Mouse (Mus musculus): ENCODE measurements around the gene Polr2l.

Gene Polr2l

GRCm38 (mm10) chr7:141467230-141468030, 7.5 kb downstream of the Polr2l start, which contains the start of gene Cd151:
Gene Cd151, plus strand, starts transcription at chr7:141467392.
- DNase-seq (ENCODE audit: low spot score in 2 of 2), result peak; percentile 82 to 85

DNA sequence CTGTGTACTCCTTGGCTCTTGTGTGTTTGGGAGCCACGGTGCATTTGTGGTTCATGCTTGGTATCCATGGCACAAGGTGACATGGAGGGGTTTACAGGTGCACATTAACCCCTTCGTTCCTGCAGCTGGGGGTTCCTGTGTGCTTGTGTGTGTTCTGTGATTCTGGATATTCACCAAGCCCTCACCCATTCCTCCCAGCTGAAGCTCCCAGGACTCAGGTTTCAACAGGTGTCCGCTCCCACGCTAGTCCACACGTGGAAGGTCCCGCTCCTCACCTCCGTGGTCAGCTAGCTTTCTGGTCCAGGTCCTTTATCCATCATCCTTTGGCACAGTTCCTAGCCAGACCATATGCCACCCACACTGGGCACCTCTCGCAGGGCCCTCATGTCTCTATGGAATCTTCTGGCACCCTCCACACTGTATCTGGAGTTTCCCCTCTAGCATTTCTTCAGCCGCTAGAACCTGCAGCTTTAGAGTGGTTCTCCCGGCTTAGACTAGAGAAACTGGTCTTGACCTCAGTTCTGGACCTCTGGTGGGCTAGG, 8.3 kb downstream of the Polr2l start:
- DNase-seq (ENCODE audit: low spot score in 2 of 2), result no peak

DNA sequence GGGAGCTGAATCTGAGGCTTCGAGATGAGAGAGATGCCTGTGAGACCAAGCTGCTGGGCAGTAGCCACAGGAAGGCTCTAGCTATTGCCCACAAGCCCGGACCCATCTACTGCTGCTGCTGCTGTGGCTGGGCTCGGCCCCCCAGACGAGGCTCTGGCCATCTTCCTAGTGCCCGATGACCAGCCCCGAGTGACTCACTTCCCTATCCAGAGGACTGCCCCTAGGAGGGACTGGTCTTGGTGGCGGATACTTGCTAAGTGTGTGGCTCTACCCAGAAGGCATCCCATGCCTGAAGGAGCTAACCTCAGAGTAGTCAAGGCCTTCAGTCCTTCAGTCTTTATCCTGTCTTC, 8.9 kb downstream of the Polr2l start:
- no peak for DNase-seq (ENCODE audit: low spot score in 2 of 2)

GRCm38 (mm10) chr7:141465388-141466044, 9.4 kb downstream of the Polr2l start:
- DNase-seq (ENCODE audit: low spot score in 2 of 2), result no peak

DNA sequence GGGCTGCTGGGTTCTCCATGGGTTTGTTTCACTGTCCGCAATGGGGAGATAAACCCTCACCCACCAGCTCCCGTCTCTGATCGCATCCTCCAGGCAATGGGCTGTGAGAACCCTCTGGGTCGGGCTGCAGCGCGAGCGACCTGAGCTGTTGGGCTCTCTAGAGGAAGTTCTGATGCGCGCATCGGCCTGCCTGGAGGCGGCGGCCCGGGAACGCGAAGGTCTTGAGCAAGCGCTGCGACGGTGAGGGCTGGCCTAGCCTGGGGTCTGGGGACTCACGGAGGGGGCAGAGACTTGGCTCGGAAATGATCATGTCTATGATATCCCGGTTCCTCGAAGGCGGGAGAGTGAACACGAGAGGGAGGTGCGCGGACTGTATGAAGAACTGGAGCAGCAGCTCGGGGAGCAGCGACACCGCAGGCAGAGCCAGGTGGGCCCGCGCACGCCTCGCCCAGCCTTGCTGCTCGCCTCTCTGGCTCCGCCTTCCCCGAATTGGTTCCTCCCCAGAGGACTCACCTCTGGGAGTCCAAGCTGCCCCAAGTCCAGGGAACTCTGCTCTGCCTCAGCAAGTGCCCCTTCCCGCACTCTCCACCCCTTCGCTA, 10.2 kb downstream of the Polr2l start:
- DNase-seq (ENCODE audit: low spot score in 2 of 2), result peak in 1 of 2 experiments; percentile 15

- DNase-seq (ENCODE audit: low spot score in 2 of 2), result no peak
Measured at GRCm38 (mm10) chr7:141463824-141464602, 10.9 kb downstream of the Polr2l start.

- DNase-seq (ENCODE audit: low spot score in 2 of 2), result no peak
Measured at GRCm38 (mm10) chr7:141462333-141462821, 12.6 kb downstream of the Polr2l start.

DNA sequence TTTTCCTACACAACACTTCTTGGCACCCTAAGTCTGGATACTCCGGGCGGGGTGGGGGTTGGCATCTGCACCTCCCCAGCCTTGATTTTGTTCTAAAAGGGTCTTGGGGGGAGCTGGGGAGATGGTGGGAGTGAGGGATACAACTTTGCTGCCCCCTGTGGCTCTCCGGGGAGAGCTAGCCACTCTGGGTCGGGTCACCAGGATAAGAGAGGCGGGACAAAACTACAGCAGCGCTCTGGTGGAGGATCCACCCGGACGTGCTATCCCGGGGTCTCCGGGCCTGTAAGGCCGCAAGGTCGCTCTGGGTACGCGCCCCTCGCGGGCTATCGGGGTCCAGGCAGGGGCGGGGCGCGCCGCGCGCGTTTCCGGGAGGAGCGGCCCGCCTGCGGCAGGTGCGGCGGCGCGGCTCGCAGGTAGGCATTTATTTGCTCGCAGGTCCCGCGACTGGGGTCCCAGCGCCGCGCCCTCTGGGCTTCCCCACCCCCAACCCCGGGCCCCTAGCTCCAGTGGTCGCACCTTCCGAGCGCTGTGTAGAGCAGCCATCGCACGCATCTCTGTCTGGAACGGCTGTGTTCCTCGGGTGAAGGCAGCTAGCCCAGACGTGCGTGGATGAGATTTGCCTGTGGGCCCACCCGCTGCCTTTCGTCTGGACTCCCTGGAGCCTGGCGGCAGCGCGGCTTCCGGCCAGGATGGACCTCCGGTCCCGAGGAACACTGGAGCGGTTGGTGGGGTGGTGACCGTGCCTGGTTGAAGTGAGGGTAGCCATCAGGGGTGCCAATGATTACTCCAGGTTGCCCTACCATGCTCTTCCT, 13.2 kb downstream of the Polr2l start:
- no peak for DNase-seq (ENCODE audit: low spot score in 2 of 2)

GRCm38 (mm10) chr7:141460391-141461113, 14.4 kb downstream of the Polr2l start, which contains the start of gene Cracr2b:
Gene Cracr2b, plus strand, starts transcription at chr7:141461094.
- DNase-seq (ENCODE audit: low spot score in 2 of 2), result no peak

DNA sequence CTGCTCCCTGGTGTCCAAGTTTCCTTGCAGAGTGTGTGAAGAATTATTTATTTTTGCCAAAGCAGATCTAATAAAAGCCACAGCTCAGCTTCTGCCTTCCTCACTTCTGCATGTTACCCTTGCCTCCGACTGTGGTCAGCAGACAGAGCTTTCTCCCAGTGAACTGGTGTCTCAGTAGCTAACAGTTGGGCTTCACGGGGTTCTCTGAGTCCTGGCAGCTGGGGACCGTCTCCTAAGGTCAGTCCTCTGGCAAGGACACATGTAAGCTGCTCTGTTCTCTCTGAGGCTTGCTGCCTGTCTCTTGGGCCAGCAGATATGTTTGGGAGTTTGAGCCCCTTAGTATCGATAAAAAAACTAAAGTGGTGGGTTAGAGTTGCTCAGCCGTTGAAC, 14.9 kb downstream of the Polr2l start:
- no peak for DNase-seq (ENCODE audit: low spot score in 2 of 2)

- DNase-seq (ENCODE audit: low spot score in 2 of 2), result no peak
Measured at GRCm38 (mm10) chr7:141459301-141459711, 15.6 kb downstream of the Polr2l start.

DNA sequence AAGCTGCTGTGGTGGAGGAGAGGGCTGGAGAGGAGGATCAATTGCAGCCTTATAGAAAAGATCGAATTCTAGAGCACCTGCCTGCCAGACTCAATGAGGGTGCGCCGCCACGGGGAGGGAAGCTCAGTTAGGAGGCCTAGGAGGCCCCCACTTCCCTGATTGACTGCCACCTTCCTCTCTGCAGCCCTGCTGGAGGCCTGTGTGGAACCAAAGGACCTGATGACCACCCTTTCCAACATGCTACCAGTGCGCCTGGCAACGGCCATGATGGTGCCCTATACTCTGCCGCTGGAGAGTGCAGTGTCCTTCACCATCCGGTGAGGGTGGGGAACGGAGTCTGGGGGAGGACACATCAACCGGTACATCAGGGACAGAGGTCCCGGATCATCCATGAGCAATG, 16.3 kb downstream of the Polr2l start:
- DNase-seq (ENCODE audit: low spot score in 2 of 2), result no peak

GRCm38 (mm10) chr7:141457986-141458660, 16.8 kb downstream of the Polr2l start:
- peak; percentile 41 to 62 for DNase-seq (ENCODE audit: low spot score in 2 of 2)

DNA sequence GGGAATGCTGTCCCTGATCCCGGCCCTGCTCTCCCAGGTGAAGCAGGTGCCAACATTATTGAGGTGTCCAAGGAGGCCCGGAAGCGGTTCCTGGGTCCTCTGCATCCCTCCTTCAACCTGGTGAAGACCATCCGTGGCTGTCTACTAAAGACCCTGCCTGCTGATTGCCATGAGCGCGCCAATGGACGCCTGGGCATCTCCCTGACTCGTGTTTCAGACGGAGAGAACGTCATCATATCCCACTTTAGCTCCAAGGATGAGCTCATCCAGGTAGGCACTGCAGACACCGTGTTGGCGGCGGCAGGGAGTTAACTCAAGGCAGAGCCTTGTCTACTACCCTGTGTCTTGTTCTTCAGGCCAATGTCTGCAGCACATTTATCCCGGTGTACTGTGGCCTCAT, 17.7 kb downstream of the Polr2l start:
- no peak for DNase-seq (ENCODE audit: low spot score in 2 of 2)

DNA sequence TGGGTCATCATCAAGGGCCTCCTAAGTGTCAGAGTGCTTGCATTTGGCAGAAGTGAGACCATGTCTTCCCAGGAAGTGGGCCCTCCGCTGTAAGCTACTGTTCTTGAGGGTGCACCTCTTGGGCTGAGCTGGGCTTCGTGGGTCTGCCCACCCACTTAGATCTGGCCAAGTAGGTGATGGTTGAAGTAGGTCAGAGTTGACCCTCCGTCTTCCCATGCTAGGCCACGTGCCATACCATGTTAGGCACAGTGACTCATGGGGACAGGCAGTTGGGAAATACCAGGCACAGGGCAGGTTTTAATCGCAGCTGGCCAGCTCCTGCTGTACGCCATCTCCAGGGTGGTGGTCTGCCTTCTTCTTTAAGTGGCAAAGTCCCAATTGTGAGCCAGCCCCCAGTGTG, 18.2 kb downstream of the Polr2l start:
- no peak for DNase-seq (ENCODE audit: low spot score in 2 of 2)

DNA sequence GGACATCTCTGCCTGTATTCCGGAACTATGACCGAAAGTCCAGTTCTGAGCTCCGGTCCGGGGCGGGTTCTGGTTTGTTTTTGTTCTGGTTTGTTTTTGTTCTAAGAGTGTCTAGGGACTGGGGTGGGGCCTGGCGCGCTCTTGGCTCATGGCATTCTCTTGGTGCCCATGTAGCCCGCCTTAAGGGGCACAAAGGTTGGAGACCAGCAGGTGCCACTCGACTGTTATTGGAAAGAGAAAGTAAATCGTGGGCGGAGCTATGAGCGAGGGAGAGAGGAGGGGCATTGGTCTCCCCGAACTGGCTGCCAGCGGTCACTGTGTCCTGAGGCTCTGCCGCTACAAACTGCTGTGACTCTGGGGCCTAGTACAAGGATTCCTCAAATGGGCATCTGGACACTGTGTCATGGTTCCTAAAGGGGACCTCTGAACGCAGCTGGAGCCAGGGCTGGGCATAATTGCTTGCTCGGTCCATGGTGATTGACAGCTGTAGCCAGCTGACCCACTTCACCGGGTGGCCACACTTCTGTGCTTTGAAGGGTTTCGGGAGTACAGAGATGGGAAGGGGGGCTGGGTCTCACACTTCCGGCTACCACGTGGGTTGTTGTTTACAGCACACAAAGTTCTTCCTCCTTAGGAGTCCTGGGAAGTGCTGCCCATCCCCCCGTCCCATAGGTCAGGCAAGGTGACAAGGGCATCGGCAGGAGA, 19.2 kb downstream of the Polr2l start:
- DNase-seq (ENCODE audit: low spot score in 2 of 2), result peak; percentile 15 to 53

- DNase-seq (ENCODE audit: low spot score in 2 of 2), result peak; percentile 92 to 94
Measured at GRCm38 (mm10) chr7:141454967-141455551, 19.9 kb downstream of the Polr2l start, which contains the start of gene Pnpla2. Gene Pnpla2, plus strand, starts transcription at chr7:141455198.

- DNase-seq (ENCODE audit: low spot score in 2 of 2), result no peak
Measured at GRCm38 (mm10) chr7:141453636-141454035, 21.3 kb downstream of the Polr2l start.

All from spleen, postnatal 14 days (tissue).